Mouse (Mus musculus): ENCODE results near the gene Magi1.

DNA sequence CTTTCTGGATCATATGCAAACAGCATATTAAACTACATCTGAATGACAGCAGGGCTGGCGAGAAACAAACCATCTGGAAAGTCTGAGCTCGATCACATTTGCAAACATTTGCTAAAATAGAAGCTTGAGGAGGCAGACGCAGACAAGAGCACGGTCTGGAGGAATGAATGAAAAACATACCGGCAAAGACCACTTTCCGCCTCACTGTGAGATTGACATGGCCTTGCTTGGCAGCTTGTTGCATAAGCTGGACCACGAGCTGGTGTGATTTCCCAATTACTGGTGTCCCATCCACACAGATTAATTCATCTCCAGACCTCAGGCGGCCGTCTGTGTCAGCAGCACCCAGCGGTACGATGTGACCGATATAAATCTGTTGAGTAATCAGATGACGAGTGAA is 584.3 kb downstream of the Magi1 start:
- TF ChIP-seq CTCF (IDR thresholded peaks at IDR 0.05; ENCODE audit: insufficient read depth, low read depth, low read length) (no peak), POLR2A (IDR thresholded peaks at IDR 0.05; ENCODE audit: insufficient read depth, low read depth, low read length) (no peak)

Measured in olfactory bulb, adult 2 months (tissue).